Mouse (Mus musculus) cerebellum, adult 11-12 months (tissue): ENCODE data around the gene Tfpt.

Experiments
- DNase-seq: peaks from one replicate; pipeline ENCODE4 v3.0.0; 2022

The Tfpt gene

DNA sequence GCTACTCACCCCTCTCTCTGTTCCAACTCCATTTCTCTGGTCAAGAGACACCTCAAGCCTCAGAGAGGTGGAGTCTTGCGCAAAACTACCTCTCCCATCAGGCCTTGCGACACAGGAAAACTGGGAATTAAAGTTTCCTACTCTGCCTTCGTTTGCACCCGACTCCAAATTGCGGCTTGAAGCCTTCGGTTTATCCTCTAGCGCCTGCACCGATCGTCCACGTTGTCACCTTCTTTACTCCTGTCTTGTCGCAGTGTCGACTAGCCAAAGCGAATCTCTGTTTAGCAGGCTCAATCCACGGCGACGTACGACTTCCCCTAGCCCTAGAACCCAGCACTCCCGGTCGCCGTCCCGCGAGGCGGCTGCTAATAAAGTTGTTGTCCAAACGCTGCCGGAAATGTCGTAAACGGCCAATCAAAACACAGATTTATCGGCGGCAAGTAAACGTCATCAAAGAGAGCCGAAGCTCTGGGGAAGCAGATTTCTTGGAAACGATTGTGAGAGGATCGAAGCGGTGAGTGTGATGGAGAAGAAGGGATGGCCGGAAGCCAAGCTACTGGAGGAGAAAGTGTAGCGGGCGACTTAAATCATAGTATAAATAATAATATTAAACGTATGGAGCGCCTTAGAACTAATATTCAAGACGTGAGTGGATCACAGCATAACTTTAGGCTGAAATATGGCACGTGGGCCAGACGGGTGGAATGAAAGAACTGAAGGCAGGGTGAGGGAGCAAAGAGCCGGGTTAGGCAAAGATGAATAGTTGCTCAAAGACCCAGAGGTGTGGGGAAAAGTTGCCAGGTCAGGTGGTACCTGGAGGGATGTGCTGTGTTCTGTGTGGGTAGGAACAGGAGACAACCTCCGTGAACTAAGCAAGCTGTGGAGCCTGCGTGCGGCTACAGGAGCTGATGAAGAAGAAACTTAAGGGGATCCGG, at the start of gene Tfpt, which contains the start of gene Prpf31:
TSS of gene Tfpt (minus strand) at position 387 of the 935 bp plus-strand sequence.
TSS of gene Prpf31 (plus strand) at position 443 of the 935 bp plus-strand sequence.
- peak; percentile 94 for DNase-seq

DNA sequence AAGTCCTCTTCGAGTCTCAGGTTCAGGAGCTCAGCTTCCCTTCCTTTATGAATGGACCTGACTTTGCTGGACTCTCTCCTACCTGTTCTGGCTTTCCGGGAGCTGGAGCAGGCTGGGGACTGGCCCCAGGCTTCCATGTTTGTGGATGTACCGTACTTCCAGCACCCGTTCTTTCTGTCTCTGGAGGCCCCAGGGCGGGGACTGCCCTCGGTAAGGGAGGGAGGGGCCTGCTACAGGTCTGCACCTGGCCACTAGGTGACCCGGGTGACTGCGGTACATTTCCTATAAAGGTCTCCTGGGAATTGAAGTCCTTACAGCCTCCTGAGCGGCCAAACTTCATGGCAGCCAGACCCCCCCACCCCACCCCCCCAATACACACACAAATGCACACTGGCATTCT, 47.6 kb upstream of the Tfpt start, which contains the start of gene Tmc4:
TSS of gene Tmc4 (minus strand) at position 212 of the 400 bp plus-strand sequence.
- DNase-seq, result no peak

DNA sequence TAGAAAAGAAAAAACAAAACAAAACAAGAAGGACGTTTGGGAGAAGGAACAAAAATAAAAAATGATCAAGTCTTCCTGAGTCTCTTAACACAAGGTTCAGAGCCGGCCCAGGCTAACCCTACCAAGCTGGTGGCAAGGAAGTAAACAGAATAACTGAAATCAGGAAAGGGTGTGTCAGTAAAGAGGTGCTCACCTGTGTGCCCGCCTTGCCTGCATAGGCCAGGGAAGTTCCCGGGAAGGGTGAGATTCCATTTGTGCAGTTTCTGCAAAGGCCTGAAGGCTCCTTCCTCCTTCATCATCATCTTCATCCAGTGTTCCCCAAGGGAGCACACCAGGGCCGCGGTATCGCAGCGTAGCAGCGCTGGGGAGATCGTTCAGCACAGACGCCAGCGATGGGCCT, 46.6 kb upstream of the Tfpt start:
- no peak for DNase-seq

DNA sequence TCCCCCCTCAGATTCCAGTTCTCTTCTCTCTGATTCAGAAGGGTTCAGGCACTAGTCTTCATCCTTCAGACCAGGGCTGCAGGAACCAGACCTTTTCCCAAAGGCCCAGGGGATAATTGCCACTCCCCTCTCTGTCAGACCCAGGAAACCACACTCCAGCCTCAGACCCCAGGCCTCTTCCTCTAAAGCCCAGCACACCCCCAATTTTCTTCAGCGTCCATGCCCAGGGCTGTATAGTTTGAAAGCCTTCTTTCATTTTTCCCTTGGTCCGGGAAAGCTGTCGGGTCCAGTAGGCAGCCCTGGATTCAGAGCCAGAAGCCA, 45.5 kb upstream of the Tfpt start:
- DNase-seq, result no peak

DNA sequence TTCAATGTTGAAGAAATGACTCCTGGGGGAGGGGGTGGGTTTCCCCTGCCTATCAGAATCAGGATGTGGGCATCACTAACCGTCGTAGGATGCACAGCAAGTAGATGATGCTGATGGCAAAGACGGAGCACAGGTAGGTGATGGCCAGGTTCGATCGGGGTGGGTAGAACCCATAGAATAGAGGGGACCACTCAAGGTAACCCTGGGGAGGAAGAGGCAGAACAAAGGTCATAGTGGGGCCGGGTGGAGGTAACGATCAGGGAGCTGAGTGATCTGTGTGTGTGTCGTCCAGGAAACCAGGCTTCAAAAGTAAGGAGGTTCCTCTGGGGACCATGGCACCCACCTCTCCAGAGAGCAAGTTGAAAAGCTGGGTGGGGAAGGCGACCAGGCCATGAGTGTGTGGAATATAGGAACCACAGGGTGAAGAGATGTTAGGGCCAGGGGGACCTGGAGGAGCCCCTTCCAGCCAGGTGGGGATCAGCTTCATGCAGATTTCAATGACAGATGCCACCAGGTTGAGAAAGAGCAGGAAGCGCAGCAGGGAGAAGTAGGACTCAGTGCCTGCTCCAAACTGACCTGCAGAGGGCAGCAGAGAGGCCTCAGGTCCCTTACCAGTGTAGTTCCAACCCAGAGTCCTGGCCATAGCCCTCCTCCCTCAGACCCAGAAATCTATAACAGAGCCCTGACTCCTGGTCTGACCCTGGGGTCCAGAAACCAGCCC, 44.9 kb upstream of the Tfpt start:
- DNase-seq, result peak; percentile 76

DNA sequence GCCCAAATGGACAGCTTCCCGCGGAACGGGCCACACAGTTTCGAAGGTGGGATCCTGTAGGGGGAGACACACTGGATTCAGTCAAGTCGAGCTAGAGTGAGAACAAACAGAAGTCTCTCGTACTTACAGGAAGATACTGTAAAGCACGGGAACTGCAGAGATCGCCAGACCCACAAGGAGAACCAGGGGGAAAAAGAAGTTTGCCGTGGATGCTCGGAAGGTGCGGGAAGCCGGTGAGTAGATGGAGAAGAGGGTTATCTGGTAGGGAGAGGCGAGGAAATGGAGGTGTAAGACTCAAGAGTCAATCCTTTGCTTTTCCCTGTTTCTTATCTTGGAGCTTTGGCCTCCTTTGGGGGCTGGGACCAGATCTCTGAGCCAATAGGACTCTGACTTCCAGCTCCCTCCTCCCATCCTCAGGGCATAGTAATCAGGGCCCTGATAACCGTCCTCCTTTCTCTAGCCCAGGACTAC, 37.2 kb upstream of the Tfpt start:
- no peak for DNase-seq

DNA sequence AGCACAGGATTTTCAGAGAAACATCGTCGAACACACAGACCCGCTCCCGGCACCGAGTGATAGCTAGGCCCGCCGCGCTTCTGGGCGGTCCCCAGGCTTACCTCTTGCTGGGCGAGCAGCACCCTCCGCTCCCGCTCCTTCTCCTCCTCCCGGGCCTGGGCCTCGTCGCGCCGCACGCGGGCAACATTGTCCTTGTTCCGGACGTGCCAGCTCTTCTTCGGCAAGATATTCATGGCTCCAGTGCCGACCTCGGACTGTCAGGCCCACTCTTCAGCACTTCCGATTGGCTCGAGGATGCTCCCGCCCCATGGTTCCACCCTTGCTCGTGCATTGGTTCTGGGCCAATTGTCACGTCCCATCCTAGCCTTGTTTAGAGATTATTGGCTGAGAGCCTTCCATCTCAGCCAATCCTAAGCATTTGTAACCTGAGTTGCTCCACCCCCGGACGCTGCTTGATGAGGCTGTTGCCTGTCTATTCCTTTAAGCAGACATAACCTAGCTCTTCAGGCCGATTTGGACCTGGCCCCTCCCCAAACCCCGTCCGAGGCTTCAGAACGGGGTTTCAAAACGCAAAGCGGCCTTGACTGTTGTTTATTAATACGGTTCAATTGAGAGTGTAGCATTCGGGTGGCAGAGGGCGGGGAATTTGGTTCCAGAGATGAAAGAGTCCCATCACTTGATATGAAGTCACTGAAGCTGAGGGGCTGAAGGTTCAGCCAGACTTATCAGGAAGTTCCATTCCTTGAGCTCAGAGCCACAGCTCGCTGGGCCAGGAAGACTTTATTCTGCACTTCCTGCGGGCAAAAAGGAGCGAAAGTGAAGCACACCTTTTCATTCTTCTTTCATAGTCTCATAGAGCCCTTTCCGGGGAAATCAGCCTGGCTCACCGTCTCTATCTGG, 35.7 kb upstream of the Tfpt start, which contains the start of gene Leng1:
TSS of gene Leng1 (minus strand) at position 626 of the 900 bp plus-strand sequence.
- peak; percentile 97 for DNase-seq

DNA sequence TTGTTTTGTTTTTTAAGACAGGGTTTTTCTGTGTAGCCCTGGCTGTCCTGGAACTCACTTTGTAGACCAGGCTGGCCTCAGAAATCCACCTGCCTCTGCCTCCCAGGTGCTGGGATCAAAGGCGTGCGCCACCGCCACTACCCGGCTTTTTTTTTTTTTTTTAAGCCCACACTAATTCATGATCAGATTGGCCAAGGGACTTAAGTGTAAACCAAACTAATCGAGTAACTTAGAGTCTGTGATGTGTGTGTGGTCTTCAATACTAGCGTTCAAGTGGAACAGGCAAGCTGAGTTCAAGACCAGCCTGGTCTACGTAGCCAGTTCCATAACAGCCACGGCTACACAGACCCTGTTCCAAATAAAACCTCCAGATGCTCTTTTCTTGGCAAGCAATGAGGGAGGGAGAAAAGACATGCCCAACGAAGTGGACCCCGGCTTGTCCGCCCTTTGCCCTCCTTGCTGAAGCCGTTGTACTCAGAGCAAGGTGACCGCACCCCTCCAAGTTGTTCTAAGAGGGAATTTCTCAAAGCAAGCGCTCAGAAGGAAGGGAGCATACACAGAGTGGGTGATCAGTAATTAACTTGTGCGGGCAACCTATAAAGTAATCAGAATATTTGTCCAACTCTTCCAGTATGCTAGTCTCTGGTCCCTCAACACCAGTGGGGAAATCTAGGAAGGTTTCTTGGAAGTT, 34.9 kb upstream of the Tfpt start:
- DNase-seq, result no peak

DNA sequence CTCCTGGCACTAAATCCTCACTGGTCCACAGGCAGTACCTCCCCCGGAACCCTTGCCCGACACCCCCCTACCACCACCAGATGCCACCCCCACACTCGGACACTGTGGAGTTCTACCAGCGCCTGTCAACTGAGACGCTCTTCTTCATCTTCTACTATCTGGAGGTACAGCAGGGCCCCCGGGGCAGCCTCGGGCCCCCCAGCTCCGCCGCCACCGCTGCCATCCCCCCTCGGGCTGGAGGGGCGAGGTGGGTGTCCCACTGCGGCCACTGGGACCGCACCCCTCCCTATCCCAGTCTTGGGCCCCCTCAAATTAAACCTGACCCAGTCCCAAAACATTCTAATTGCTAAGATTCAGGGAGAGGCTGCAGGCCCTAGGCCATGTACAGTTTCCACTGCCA, 28.8 kb upstream of the Tfpt start:
- no peak for DNase-seq

DNA sequence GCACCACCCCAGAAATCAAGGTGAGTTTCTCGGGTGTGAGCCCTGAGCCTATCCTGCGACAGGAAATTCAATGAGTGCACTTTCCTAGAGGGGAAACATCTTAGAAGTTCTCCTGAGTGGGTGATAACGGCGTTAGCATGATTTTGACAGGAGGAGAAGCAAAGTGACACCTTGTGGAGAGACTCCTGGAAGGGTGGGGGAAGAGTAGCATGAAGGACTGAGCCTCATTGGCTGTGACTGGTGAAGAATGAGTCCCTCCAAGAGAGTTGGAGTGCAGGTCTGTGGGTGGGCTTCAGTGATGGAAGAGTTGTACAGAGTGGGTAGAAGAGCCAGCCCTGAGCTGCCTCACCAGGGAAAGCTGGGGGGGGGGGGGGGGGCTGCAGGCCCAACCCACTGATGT, 27.2 kb upstream of the Tfpt start:
- DNase-seq, result no peak

DNA sequence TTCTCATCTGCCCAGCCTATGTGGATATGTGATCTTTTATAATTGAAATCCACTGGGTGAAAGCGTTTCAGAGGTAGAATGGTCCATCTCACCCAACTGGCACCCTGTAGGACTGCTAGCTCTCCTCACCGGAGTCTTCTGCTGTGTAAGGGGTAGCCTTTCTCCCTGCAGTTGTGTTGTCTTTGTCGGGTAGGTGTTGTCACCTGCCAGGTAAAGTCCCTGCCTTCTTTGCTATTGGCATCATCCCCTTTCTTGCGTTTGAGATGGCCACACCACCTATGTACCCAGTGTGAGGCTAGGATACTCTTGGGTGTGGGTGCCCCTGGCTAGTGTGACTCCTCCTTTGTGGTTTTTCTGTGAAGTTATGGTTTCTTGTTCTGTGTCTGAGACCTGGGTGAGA, 16.9 kb upstream of the Tfpt start:
- peak; percentile 48 for DNase-seq

DNA sequence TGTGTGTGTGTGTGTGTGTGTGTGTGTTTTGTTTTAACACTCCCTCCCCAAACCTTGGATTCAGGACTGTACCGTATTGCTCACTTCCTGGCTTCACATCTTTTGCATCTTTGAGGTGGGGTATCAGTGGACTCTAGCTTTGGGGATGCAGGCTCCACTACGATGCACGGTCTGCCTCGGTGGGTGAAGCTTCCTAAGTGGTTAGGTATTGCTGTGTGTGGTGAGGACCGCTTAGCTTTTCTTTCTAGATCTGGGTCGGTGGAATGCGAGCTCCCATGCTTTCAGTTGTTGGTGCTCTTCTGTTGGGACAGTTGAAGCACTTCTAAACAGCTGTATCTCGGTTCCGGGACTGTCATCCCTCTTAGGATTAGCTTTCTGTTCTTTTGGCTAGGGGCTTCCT, 16.5 kb upstream of the Tfpt start:
- DNase-seq, result no peak

DNA sequence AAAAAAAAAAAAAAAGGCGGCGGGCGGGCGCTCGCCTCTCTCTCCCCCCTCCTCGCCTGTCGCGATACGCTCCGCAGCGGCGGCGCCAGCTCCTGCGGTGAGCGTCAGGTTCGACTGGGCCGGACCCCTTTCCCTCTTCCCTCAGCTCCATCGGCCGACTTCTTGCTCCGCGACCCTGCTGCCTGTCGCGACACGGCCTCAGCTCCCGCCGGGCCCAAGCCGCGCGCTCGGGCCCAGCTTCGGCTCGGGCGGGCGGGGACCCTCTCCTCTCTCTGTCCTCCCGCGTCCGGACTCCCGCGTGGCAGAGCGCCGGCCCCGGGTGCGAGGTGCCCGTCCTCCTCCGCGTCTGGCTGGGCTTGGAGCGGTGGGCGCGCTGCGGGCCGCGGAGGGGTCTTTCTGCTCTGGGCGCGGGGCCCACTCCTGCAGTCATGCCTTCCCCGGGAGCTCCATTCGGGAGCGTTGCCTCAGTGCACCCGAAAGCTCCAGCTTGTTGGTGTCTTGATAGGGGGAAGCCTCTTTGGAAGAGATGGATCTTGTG, 15.8 kb upstream of the Tfpt start:
- DNase-seq, result no peak

DNA sequence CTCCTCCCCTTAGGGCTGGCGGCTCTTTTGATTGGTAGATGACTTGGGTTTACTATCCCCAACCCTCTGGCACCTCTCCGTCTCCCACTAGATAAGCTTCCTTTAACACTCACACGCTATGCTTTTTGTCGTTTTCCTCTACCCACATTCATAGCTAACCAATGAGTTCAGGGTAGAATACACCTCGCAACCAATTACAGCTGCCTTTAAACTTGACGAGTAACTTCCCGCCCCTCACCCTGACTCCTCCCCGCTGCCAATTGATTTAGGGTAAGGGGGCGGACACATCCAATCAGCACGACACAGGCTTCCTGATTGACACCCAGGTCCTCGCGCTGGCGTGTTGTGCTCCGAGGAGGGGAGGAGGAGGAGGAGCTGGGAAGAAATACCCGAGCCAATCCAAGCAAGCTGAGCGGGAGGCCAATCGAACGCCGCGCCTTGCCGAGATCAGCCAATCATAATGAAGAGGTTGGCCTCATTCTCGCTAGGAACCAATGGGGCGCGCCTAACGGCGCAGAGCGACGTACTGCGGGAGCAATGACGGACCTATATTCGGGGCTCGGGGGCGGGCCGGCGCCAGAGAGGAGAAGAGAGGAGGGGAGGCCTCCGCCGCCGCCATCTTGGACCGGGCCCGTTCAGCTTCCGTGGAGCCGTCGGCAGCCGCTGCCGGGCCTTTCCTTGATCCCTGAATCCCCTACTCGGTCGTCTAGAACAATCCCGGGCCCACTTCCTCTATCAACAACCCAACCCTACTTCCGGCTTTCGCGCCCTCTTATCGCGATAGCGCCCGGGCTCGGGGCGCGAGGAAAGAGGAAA, 15.2 kb upstream of the Tfpt start, which contains the start of gene Cnot3:
TSS of gene Cnot3 (plus strand) at position 597 of the 816 bp plus-strand sequence.
- peak; percentile 100 for DNase-seq

DNA sequence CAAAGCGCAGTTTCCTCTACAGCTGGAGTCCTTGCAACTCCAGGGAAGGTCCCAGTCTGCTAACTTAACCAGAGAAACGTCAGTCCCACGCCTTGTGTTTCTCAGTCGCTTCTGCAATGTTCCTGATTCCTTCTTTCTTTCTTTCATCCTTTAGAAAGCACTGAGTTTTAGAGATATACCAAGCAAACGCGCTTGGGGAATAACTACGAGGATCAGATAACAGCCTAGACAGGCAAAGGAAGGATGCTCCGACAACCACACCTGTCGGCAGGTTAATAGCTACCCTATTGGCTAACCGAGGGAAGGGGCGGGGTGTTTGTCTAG, 14.6 kb upstream of the Tfpt start:
- DNase-seq, result no peak

DNA sequence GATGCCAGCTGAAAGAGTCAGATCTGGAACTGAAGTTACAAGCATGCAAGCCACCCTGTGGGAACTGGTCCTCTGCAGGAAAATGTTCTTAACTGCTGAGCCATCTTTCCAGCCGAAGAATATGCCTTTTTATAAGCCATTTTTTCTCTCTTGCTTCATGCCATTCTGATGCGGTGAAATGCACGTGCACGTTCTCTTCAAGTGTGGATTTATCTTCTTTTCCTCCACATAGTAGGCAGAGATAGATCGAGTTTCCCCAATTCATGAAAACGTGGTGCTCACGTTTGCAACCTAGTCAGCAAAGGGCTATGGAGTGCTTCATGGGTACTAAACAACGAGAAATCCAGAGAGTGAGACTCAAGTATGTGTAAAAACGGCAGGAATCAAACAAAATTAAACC, 14.1 kb upstream of the Tfpt start:
- no peak for DNase-seq

DNA sequence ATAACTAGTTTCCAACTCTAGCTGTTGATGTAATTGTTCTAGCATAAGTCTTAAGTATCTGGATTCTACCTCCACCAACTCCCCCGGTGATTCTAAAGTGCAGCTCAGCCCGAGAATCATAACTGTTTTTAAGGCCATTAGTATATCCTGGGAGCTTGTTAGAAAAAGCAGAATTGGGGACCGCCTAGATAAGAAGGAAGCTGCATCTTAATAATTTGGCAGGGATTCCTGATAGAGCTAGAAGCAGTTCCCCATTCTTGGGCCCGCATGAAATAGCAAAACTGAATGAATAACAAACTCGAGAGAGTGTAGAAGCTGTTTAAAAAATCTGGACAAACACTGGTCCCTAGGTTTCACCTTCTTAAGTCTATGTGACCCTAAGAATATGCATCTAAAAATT, 13.7 kb upstream of the Tfpt start:
- no peak for DNase-seq

DNA sequence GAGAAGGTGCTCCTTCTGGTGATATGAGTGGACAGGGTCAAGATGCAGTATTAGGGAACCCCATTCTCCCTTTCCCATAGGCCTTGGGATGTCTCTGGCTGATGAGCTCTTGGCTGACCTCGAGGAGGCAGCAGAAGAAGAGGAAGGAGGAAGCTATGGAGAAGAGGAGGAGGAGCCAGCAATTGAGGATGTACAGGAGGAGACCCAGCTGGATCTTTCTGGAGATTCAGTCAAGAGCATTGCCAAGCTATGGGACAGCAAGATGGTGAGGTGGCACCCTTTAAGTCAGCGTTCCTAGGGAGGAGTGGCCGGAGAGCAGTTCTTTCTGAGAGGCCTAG, 718 bp upstream of the Tfpt start:
- DNase-seq, result no peak

DNA sequence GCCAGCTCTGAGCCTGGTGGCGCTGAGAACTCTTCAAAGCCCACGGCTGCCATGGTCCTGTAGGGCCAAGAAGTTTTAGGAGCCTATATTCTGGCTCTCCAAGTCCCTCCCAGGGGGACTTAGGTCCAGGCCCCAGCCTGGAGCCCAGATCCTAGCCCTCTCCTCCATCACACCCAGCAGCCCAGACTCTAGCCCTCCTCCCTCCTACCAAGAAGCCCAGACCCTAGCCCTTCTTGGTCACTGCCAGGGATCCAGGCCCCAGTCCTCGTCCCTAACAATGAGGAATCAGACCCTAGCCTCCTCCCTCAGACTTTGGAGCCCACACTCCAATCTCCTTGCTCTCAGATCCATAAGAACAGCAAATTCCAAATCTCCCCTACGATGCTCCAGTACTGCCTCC, 699 bp downstream of the Tfpt start:
- peak; percentile 59 for DNase-seq

DNA sequence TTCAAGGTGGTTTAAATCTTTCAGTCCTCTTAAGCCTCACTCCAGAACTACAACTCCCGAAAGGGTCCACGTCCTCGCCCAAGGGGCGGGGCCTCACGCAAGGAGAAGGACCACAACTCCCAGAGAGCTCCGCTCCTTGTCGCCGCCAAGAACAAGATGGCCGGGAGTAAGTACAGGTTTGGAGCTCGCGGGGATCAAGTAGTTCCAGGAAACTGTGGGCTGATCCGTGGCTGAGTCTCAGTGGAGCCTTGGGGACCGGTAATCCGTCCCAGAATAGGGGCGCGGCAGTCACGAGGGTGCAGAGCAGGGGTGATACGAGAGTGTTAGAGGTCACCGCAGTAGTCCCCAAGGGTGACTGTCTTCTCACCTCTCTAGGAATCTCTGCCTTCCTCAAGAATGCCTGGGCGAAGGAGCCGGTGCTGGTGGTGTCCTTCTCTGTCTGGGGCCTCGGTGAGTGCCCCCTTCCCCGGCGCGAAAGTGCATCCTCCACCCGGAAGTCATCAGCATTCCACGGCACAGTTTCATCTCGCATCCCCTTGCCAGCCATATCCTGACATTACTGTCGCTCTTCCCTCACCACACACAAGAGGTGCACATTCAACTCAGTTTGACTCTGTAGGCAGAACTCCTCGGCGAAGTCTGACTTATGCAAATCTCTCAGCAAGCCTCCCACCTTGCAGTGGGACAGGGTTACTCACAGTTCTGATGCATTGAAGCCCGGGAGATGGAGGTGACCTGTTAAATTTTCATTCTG, 12.3 kb downstream of the Tfpt start, which contains the start of gene Ndufa3:
TSS of gene Ndufa3 (plus strand) at position 132 of the 754 bp plus-strand sequence.
- DNase-seq, result peak; percentile 93
